Mouse (Mus musculus): ENCODE results near the gene Olfr313.

GRCm38 (mm10) chr11:58787651-58788050 is 27.1 kb upstream of the Olfr313 start:
- no peak for TF ChIP-seq FLI1 (IDR thresholded peaks at IDR 0.05; ENCODE audit: low read length)
- TF ChIP-seq GATA1 (IDR thresholded peaks at IDR 0.05; ENCODE audit: borderline replicate concordance, low read length): no peak
